Mouse (Mus musculus): ENCODE measurements at regions not wholly inside any gene's neighbourhood (a gene's known extent, or its start where the extent isn't known, plus 50 kb on each side); places are given as distances from the start of the nearest gene placed in this dataset.

DNA sequence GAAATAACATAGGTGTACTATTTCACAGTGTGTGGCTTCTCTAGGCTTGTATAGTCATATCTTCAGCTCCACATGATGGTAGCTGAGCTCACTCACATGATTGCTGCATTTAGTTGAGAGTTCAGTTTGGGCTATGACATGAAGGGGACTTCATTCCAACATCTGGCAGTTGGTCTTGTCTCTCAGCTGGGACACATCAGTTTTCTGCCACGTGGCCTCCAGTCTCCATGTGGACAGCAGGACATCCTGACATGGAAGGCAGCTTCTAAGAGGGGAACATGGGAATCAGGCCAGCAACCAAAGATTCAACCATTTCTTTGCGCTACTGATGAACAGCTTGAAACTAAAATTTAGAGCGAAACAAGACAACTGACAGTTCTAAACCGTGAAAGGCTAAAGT, 121.2 kb upstream of the Slc44a1 start:
- no peak for DNase-seq

DNA sequence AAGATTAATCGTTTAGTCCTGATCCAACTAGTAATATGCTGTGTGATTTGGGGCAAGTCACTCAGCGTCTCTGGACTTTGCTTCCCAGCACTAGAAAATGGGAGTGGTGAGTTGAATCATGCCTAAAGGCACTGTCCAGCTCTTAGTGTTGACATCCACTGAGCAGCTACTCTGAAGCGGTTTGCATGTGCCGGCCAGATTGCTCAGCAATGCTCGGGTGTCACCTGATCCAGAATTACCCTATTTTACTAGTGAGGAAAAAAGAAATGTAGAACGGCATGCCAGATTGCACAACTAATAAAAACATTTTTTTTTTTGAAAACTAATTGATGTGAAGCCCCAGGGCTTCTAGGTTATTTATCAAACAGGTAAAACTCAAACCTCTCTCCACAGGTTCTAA, 122.0 kb upstream of the Slc44a1 start:
- no peak for DNase-seq

DNA sequence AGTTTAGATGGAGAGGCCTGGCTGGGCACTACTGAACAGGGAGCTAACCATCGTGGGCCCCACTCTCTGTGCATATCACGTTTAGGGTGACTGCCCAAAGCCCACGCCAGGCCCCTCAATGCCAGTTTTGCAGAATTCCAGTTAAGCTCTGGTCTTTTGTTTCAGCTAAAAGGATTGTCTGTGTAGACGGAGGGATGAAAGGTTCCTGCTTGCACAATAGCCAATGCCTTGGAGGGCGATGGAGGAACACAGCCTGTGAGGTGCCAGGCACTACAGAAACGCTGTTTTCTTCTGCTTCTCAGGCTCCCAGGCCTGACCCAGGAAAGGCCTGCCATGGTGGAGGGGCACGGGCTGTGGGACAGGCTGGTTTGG, 122.8 kb upstream of the Slc44a1 start:
- DNase-seq = no peak

DNA sequence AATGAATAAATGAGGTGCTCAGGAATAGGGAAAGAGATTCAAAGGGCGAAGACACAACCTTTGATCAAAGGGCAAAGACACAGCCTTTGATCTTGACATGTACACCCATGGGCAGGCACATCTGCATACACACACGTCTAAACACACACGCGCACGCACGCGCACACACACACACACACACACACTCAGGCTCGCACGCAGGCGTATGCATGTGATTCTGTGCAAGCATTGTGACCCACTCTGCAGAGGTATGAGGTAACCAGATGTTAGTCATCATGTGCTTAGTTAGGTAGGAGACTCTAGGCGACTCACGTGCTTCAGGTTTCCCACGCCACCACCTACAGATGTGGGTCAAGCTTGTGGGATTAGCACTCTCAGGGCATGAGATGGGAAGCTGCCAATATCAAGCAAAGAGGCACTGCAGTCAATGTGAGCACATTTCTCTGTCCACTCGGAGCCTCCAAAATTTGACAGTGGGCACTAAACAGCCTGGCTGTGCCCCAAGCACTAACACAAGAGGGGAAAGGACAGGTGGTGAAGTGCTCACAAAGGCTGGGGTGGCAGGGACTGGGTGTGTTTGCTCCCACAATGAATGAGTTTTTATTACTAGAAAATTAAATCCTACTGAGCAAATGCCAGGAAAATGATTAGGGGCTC, 123.3 kb upstream of the Slc44a1 start:
- no peak for DNase-seq

DNA sequence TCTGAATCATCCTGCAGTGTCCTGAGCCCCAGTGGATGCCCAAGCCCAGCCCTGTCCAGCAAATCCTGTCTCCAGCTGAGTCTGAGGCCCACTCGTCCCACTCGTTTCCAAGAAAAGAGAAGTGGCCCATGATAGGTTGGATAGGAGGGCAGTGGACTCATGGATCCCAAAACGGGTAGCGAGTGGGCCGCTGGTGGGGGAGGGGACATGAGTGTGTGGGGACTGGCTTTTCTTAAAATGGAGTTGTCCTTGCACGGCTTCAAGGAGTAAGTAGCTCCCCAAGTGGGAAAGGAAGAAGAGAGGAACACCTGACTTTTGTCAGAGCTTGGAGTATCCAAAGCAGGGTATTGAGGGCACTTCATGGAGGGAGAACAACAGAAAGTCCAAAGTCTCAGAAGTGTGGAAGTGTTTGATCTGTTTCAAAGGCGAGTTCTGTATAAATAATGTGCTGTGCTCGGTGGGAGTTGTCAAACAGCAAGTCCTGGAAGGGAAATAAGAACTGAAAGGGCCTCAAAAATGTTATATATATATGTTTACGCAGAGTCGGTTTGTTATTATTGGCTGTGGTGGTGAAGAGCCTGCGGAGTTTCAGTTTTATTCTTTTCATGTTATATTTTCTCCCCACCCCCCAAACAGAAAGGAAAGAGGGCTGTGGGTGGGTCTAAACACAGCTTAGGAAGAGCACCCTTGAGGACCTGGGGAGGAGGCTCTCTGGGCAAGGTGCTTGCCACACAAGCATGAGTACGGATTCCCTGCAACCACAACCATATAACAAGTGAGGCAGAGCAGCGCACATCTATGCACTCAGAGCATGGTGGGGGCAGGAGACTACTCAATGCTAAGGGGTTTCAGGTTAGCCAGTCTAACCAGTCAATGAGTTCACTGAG, 124.1 kb upstream of the Slc44a1 start:
- no peak for DNase-seq

DNA sequence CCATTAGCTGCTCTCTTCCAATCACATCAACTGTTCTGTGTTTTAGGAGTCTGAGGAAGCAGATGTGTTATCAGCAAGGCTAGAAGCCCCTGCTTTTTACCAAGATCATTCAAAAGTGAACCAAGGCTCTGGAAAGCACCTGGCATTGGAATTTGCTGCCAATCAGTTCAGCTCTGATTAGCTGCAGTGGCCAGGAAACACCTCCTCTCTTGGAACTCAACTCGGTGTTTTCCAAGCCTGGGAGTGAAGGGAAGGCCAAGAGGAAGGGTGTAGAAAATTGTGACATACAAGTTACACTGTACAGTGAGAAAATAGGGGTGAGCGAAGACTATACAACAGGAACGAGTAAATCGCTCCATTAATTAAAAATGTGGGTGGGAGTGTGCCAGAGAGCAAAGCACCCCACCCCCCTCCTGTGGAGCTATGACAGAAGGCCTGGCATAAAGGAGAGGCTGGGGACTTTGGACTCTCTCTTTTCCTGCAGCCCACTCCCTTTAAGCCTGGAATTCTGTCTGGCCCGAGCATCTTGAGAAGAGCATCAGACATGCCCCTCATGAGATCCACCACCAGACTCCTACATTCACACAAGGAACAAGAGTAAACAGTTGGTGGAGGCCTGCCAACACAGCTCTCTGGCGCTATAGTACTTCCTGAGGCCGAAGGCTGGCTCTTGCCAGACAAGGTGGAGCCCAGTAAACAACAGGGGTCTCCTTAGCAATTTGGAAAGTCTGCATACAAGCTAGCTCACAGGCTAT, 124.9 kb upstream of the Slc44a1 start:
- peak; percentile 44 to 64 for DNase-seq

DNA sequence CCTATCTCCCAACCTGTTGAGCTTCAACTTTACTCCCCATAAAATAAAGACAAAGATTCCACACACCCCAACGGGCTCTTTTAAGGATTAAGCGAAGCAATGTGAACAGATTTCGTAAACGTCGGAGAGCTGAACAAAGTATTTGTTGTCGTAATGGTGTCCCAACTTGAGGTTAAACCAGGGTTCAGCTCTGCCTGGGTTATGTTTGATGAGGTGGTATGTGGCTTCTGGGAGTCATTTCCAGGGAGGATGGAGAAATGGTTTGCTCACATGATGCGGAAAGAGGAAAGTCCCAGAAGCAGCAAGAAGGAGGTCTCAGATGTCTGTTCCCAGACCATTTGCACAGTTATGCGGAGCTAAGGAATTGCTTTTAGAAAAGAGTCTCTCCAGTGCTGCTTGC, 126.1 kb upstream of the Slc44a1 start:
- no peak for DNase-seq

DNA sequence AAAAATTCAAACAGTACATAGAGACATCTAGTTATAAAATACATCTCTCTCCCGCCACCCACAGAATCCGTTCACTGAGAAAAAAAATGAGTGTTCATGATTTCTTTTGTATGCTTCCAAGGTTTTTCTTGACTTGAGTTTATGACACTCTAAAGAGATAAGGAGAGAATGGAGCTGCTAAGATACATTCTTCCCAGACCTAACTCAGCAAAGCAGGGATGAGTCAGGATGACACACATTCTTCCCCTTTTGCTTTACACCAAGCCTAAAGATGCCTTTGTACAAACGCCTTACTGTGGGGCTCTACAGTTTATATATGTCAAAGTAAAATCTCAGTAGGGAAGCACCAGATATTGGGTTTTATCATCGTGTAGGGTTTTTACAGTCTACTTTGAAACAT, 133.1 kb upstream of the Slc44a1 start:
- DNase-seq = no peak

DNA sequence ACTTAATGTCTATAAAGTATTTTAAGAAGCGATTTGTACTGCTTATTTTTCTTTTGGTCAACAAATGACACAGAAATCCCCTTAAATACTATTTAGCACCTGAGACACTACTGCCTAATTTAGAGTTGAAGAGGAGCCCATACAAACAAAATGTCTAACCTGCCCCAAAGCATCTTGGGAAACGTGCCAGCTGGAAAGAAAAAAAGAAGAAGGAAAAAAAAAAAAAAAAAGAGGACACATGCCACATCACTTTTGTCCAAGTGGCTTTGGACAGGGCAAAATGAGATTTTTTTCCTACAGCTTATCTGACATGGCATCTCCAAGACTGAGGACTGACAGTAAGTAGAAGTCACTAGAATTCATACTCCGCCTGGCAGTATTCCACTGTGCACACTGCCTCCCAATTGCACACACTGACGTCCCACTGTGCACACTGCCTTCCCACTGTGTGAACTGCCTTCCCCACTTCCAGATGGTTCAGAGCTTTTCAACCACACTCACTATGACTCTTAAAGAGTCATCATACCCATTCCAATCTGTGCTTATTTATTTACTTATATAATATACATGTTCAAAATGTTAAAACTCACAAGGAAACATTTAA, 135.3 kb upstream of the Slc44a1 start:
- DNase-seq = no peak

DNA sequence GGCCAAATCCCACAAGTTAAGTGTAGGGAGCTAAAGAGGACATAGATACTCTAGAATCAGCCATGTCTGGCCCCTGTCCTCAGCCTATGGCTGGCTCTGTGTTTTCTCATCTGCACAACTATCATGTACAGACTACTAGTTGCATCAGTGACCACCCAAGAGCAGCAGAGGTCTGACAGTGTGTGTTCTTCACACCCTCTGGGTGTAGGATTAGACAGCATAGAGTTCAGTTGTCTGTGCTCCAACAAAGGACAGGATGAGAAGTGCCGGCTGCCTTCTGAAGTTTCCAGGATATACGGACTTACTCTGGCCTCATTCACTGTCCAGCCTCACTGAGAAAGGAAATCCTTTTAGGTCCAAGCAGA, 135.9 kb upstream of the Slc44a1 start:
- DNase-seq = peak; percentile 48 to 60

DNA sequence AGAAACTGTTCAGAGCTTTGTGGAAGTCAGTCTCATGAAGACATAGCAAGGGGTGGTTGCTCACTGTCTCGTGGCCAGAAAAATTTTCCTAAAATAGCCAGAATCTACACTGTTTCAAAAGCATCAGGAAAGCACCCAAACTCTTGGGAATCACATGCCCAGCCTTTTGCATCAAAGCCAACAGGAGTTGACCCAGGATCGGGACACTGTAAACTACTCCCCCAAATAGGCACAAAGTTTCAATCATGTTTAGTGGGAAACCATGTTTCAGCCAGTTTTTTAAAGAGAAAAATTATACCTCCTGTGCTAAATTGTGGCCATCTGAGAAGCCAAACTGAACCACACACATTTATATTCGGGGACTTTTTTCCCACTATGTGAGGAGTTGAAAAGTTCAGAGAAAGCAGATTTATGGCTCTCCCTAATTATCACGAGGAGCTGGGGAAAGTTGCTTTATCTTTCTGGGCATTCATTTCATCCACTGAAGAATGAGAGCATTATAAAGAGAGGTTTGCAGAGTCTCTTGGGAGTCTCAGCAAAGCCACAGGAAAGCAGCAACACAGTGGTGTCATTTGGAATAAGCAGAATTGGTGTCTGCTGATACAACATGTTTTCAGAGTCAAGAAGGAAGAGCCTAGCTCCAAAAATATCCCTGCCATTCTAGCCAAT, 136.5 kb upstream of the Slc44a1 start:
- DNase-seq = peak in 1 of 2 experiments; percentile 35

DNA sequence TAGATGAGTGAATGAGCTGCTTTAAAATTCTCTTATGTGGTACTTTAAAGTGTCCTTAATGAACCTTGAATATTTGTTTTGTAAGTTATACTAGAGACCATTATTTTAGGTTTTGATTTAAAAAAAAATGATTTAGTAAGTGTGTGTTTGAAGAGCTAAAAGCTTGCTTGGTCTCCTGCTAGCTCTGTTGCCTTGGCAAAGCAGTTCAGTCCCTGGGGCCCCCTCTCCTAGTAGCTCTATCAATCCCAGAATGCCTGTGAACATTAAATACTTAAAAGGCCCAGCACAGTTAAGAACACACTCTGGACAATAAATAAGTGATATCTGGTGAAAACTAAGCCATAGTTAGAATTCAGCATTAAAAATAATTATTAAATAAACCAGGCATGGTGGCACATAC, 138.3 kb upstream of the Abca1 start:
- DNase-seq = no peak

DNA sequence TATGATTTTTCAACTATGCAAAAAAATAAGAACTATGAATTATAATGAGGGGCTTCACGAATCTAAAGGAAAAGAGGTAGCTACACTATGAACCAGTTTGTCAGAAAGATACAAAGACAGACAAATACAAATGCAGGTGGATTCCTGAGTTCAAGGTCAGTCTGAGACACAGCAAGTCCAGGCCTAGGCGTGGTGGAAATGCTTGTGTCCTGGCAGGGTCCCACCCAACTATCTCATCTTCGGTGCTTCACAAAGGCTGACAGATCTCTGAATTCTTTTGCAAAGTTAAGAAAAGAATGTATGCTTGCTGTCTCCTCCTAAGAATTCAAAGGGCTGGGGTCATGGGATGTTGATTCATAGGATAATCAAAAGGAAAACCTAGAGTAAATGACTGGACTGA, 132.9 kb upstream of the Abca1 start:
- no peak for DNase-seq

DNA sequence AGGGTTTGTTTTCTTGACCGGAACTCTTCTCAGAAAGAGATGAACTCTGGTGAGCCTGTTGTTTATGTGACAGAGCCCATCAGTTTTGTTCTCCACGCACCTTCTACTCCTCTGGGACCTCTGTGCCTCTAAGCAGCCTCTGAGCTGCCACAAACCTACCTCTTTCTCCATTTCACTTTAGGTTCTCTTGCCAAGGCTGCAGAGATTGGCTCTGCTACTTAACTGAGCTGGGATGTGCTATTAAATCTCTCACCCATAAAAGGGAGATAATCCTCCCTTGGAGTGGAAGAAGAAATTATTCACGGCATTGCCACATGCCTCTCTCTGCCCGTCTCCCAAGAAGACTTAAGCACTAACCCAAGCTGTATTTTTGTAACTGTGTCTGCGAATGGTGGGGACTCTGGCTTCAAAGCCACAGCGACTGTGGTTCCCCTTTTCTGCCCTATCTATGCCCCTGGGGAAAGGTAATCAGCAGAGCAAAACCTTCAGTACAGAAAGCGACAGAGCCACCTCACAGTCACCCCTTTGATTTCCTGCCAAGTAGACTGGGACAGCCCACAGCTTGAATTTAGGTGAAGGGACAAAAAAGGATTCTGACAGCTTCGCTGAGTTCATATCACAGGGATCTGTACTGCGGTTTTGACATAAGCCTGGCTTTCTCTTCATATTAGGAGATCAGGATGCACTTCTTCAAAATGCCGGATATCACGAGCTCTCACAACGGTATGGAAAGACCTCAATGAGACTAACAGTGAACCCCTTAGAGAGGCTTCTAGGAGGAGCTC, 118.2 kb upstream of the Abca1 start:
- DNase-seq = no peak

DNA sequence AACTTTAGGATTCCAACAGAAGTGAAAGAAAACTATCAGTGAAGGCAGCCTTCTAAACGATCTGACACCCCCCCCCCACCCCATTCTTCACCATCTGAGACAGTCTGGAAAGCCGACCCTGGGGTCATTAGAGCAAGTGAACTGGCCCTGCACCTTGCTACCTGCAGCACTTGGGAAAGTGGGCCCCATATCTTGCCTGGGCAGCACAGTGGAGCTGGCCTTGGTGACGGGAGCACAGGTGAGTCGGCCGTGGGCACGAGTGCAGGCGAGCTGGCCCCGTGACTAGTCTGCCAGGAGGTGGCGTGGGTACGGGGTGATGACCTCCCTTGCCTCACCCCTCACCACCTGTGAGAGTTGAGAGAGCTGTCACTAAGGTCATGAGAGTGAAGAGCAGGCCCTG, 110.7 kb upstream of the Abca1 start:
- DNase-seq = no peak

DNA sequence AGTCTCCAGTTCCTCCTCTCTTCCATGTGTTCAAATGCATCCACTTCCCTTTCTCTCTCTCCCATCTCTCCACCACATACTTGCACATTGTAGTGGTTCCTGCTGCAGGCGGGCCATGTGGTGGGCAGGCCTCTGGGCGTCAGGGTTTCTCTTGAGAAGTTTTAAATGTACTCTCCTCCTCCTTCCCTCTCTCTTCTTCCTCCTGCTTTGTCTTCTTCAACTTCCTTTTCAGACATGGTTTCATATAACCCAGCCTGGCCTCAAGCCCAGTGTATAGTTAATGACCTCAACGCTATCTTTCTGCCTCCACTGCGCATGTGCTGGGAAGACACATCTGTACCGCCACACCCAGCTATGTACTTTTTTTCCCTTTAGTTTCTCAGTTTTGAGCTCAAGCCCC, 110.3 kb upstream of the Abca1 start:
- peak in 1 of 2 experiments; percentile 32 for DNase-seq

DNA sequence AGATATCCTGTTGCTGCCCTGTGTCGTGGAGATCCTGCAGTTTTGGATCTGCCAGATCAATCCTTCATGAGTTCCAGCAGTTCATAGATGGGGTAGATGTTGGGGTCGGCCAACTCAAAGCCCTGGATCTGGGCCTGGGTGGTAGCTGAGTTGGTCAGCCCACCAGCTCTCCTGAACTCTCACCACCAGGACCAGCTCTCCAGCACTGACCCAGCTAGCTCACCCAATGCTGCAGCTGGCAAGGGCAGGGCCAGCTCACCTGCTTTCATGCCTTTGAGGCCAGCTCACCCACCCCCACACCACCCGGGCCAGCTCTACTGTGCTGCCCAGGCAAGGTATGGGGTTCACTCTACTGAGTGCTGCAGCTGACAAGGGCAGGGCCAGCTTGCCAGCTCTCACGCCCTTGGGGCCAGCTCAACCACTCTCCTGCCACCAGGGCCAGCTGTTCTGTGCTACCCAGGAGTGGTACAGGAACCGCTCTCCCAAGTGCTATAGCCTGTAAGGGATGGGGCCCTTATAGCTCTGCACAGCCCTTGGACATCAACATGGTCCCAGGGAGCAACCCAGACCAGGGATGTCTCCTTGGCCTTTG, 109.7 kb upstream of the Abca1 start:
- DNase-seq = no peak

DNA sequence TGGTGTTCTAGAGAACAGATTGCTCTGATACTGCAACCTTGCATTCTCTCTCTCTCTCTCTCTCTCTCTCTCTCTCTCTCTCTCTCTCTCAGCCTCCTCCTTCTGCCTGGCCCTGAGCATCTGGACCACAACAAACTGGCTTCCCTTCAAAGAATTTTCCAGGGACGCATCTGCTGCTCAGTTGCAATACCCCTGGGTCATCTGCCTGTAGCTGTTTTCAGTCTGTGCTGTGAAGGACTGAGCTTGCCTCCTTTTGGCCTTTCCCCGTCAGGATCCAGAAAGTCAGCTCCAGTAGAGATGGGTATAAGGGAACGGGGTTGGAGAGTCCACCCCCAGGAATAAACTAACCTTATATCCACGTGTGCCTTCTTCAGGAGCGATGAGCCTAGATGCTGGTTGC, 105.2 kb upstream of the Abca1 start:
- no peak for DNase-seq

DNA sequence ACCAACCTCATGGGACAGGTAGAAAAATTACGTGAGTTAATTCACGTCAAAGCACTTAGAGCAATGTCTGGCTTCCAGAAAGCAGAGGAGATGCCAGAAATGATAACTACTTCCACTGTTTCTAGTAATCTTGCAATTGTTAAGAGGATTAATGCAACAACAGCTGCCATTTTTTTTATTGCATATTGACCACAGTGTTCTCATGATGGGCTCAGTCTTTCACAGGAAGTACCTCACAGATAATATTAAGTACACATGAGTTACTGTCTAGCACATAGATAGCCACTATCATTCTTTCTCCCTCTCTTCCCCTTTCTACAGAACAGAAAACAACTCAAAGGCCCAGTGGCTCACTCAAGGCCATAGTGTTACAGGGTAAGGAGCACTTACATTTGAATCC, 104.8 kb upstream of the Abca1 start:
- no peak for DNase-seq

DNA sequence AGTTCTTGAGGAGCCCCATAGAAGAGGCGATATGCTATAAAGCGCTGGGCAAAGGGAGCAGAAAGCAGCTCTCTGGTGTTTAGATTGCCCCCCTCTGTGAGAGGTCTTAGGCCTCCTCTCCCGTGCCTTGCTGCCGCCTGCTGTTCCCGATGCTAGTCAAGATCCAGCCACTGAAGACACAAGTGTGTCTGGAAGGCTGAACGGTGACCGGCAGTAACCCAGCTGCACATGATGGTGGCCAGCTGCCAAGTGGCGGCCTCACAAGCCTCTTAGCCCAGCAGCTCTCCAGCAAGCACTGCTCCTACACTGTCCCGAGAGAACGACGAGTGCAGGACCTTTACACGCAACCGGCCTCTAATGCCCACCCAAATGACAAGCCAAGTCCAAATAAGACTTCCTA, 104.1 kb upstream of the Abca1 start:
- peak; percentile 88 to 93 for DNase-seq

DNA sequence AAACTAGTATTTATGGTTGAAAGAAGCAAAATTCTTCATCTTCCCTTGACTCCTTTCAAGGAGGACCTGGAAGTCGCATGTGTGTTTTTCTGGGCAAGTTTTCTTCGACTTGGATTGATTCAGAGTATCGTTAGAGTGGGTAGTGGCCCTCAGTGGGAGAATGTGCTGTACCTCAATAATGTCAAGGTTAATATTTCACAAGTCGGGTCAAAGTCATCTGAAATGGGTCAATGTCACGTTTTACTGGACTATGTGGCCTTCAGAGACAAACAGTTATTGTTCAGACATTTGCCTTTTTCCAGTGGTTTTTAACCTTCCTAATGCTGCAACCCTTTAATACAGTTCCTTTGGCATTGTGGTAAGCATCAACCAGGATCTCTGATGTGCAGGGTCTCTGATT, 102.8 kb upstream of the Abca1 start:
- DNase-seq = no peak

Measured in kidney, postnatal 4 days (tissue).